Mouse (Mus musculus) left cerebral cortex, postnatal 4 days (tissue): ENCODE results near the gene Zfp60. TPM values are rescaled to one million over a fixed set of nuclear protein-coding genes. Genes with fewer than 3 reads are reported as not detected.
"Not testable (repeated sequence)": the region's sequence is repeated elsewhere in the genome, so short reads cannot be mapped to it uniquely, and the experiment has no call there.

ENCODE experiments used
- DNase-seq: peaks from one replicate; pipeline ENCODE4 v3.0.0-alpha.2; 2022
- intact Hi-C: fragments of 180-260 bp; cut with DNase I; formaldehyde crosslinking; loops from one replicate; pipeline ENCODE4 v1.15.1; 2025
- total RNA-seq, 2 experiments: library from RNA; stranded (reverse); gene quantifications; 2 replicates each; pipeline ENCODE4 v1.2.3; 2021

The Zfp60 gene
- total RNA-seq, 2 experiments from 2014 or later: 55.0 to 65.2 TPM

- intact Hi-C loops: no loop called here
- no peak for DNase-seq
These were observed 58.1 kb downstream of the Zfp60 start for GRCm38 (mm10) chr7:27789306-27789705.

GRCm38 (mm10) chr7:27793865-27794264, 62.7 kb downstream of the Zfp60 start:
- DNase-seq, intact Hi-C loops: not testable (repeated sequence)

- intact Hi-C loops: no loop called here
- no peak for DNase-seq
These were observed 63.4 kb downstream of the Zfp60 start for GRCm38 (mm10) chr7:27794566-27794965.

- intact Hi-C loops: no loop called here
- DNase-seq: no peak
These were observed 67.0 kb downstream of the Zfp60 start for GRCm38 (mm10) chr7:27797906-27798811.

GRCm38 (mm10) chr7:27801137-27801536, 69.9 kb downstream of the Zfp60 start:
- intact Hi-C loops: loop anchor here (10.0 kb wide), 1 partner anchor 56 kb away; no protein-coding TSS in a partner anchor

GRCm38 (mm10) chr7:27802986-27803385, 71.8 kb downstream of the Zfp60 start:
- no peak for DNase-seq
- intact Hi-C loops: loop anchor here (10.0 kb wide), 1 partner anchor 58 kb away; no protein-coding TSS in a partner anchor

More at GRCm38 (mm10) chr7:27801137-27801536, 69.9 kb downstream of the Zfp60 start:
- DNase-seq: no peak

Other genes with a start within 250 kb of the Zfp60 start
- 1 to 10 TPM; 3.3 to 3.5 TPM for gene Sertad1, start 244.5 kb upstream of the Zfp60 start, total RNA-seq
- 1 to 10 TPM; 2.6 to 2.7 TPM for gene Prx, start 232.1 kb upstream of the Zfp60 start, total RNA-seq
- 1 to 10 TPM in 1 of 2 experiments, under 1 TPM in 1; 0.40 to 1.1 TPM for gene Hipk4, start 208.1 kb upstream of the Zfp60 start, total RNA-seq
- gene Pld3, start 178.2 kb upstream of the Zfp60 start, total RNA-seq: 100 to 1,000 TPM; 175 to 222 TPM
- 10 to 100 TPM; 27.4 to 33.1 TPM for gene 2310022A10Rik, start 178.2 kb upstream of the Zfp60 start, total RNA-seq
- 10 to 100 TPM; 68.1 to 72.0 TPM for gene Akt2, start 139.8 kb upstream of the Zfp60 start, total RNA-seq
- gene Ttc9b, start 77.5 kb upstream of the Zfp60 start, total RNA-seq: 10 to 100 TPM; 80.0 to 91.0 TPM
- 100 to 1,000 TPM; 162 to 170 TPM for gene Map3k10, start 56.8 kb upstream of the Zfp60 start, total RNA-seq
- 10 to 100 TPM; 10.1 to 11.4 TPM for gene Zfp607b, start 42.0 kb upstream of the Zfp60 start, total RNA-seq
- gene Zfp626, start 75.8 kb downstream of the Zfp60 start, total RNA-seq: 1 to 10 TPM; 8.2 to 9.2 TPM
- gene Zfp59, start 107.2 kb downstream of the Zfp60 start, total RNA-seq: 1 to 10 TPM; 5.8 to 6.2 TPM
- gene Zfp607a, start 126.1 kb downstream of the Zfp60 start, total RNA-seq: 1 to 10 TPM; 3.6 to 4.0 TPM
- gene Zfp974, start 198.1 kb downstream of the Zfp60 start, total RNA-seq: 10 to 100 TPM; 19.6 to 20.8 TPM
- gene Zfp780b, start 247.8 kb downstream of the Zfp60 start, total RNA-seq: 10 to 100 TPM; 27.8 to 28.5 TPM